Mouse (Mus musculus) induced T-regulatory cell, adult 2 months (primary cell): ENCODE results near the gene Hist2h4.
"Not testable (repeated sequence)": the region's sequence is repeated elsewhere in the genome, so short reads cannot be mapped to it uniquely, and the experiment has no call there.

Source experiments
- DNase-seq: peaks from one replicate; pipeline ENCODE4 v3.0.0-alpha.2; 2012; ENCODE audit warnings: low read depth

The Hist2h4 gene

DNA sequence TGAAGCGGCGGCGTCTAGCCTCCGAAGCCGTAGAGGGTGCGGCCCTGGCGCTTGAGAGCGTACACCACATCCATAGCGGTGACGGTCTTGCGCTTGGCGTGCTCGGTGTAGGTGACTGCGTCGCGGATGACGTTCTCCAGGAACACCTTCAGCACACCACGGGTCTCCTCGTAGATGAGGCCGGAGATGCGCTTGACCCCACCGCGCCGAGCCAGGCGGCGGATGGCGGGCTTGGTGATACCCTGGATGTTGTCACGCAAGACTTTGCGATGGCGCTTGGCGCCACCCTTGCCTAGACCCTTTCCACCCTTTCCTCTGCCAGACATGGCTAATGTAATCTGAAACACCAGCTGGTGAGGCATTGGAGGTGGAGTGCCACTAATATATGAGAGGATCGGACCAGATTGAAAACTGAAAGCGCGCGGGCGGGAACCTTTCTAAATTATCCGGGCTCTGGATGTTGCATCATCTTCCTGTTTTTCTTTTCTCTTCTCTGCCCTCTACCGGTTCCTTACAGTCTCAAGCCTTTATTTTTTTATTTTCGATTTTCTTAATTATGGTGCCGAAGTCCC, at the start of gene Hist2h4:
TSS of gene Hist2h4 (minus strand) at position 333 of the 572 bp plus-strand sequence.
- DNase-seq: peak; percentile 98

DNA sequence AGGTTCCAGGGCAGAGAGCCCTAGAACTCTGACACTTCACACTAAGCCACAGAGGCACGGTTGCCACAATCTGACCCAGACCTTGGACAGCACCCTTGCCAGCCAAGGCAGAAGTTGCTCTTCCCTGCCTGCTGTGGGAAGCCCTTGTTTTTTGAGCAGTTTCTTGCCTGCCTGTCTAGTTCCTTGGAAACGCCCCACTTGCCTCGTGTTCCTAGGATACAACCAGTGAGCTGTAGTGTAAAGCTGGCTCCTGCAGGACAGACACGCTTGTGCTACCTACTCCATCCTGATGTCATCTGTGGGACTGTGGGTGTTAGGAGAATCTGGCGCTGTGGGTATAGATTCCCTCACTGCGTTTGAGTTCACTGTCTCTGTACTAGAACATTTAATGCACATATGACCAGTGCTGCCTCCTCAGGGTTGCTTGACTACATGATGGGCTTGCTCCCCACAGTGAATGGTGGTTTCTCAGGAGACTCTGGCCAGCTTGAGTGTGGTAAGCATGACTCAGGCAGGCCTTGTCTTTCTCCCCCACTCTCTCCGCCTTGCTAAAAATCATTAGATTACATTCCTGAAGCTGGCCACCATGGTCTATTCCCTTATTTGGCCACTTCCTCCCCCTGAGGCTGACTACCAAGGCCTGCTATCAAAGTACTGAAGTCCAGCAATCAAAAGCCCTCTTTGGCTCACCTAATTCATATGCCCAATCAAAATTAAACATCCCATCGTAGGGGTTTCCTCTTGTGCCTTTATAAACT, 49.4 kb upstream of the Hist2h4 start:
- no peak for DNase-seq

DNA sequence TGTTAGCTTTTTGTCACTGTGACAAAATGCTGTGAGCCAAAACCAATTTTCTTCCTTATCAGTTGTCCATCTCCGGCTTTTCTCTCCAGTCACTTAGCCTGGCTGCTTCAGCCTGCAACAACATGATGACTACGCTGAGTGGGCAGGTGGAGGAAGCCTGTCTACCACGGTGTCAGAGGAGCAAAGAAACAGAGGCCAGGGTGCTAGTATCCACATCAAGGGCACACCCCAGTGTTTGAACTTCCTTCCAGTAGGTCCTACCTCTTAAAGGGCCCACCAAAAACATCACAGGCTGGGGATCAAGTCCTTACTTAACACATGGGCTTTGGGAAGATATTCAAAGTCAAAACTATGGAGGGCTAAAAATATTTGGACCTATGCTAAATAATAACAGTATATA, 46.3 kb upstream of the Hist2h4 start:
- DNase-seq: peak; percentile 30

DNA sequence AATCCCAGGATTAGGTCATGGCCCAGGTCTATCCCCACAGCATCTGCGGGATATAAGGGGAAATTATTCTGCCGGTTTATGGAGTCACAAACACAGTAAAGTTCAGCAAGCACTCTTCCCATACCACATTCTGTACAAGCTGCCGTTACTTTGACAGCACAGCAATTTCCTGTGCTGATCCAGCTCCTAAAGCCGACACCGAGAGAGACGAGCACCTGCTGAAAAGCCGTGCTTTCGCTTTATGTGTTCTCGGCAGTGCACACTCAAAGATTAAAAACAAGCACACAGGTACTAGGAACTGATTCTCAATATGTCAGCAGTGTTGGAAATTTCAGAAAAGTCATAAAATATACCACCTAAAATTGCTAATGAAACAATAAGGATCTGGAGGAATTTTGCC, 43.4 kb upstream of the Hist2h4 start:
- peak; percentile 52 for DNase-seq

DNA sequence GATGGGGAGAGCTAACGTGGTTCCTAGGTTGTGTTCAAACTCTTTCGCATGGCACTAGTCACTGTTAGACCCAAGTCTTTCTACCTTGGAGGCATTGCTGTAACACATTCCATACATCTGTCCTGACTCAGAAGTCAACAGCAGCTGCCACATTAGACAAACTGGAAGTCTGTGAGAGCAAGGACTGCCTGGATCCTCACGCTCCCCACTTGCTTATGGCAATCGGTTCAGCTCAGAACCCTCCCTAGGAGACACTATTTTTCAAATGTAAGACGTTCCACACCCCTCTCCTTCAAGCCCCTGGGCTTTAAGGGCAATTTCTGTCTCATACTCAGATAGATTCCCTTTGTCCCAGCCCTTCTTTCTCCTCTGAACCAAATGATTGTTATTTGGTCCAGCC, 39.0 kb upstream of the Hist2h4 start:
- no peak for DNase-seq

DNA sequence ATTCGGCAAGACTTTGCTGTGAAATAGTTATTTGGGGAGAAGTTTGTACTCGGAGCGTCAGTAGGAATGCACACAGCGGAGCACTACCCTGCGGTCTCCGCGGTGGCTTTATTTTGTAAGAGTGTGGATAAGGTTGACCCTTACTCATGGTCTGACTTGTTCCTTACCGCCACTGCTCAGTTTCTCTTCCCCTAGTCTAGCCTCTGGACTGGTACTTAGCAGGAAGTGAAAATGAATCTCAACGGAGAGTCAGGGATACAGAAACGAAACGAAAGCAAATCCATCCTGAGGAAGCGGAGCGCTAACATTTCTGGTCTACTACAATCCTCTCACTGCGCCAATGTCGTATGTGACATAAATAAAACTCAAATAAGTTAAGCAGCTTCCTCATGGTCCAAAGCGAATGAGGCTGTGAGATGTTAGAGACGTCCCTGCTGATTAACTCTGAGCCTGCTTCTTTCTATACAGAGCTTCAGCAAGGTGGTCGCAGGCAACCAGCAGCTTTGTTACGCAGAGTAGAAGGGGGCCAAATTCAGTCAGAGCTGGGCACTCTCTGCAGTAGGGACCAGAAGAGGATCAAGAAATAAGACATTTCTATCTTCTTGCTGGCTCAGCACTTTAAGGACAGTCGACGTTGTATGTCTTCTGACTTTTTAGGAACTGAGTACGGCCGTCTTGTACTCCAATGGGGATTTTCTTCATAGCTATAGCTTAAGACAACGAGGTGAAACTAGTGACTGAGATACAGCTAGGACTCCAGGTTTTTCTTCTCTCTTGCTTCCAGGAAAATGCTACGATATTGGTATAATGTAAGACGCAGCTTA, 37.8 kb upstream of the Hist2h4 start:
- peak; percentile 59 for DNase-seq

DNA sequence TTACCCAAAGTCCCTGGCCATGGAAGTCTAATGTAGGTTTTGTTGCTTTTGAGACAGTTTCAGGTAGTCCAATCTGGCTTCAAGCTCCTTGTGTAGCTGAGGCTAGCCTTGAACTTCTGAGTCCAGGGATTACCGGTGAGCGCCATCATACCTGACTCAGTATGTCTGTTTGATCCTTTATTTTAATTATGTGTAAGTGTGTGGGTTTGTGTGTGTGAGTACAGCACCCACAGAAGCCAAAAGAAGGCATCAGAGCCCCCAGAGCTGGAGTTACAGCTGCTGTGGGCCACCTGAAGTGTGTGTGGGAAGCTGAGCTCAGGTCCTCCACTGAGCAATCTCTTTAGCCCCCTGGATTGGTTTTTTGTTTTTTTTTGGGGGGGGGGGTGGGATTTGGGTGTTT, 36.5 kb upstream of the Hist2h4 start:
- no peak for DNase-seq

DNA sequence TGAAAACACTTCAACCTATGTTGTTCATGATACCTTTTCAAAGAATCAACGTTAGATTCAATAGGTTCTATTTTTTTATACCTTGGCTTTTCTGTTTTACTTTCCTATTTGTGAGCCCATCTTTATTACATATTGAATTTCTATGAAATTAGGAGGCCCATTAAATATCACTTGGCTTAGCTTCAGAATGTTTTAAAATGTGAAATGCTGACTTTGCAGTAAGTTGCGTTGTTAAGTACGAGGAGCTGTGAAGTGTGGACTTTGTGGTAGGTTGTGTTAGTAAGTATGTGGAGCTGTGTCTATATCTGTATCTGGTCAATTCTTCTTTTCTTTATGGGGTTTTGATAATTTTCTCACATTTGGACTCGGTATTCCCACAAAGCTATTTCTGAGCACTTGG, 35.2 kb upstream of the Hist2h4 start:
- no peak for DNase-seq

DNA sequence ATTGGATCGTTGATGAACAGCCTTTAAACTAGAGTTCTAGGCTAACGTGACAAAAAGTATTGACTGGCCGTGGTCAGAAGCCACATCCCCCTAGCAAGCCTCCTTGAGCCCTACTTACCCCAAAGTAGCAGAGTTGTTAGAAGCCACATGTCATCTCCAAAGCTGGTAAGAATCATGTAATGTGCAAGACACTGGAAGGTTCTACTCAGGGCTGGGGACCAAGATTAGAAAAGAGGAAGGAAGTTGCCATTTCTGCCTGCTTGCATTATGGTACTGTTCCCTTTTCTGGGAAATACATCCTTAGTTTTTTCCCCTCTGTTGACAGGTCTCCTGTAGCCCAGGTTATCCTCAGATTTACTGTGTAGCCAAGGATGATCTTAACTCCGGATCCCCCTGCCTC, 30.7 kb upstream of the Hist2h4 start, which contains the start of gene Fcgr1:
TSS of gene Fcgr1 (minus strand) at position 183 of the 400 bp plus-strand sequence.
- DNase-seq: no peak

DNA sequence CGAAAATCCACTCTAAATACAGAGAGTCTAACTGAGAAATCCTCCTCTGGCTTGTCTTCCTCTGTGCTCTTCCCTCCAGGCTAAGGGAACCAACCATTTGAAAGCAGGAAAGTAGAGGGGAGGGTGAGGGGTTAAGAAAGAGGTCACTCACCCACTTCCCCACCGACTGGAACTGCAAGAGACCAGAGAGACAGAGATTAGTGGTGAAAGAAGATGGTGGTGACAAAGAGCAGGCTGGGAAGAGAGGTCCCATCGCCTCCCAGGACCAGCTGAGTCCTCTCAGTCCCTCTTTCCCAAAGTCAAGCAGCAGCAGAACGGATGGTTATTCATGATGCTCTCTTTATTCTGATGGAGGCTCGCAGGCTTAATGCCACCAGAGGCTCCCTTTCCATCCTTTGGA, 30.3 kb upstream of the Hist2h4 start:
- DNase-seq: no peak

DNA sequence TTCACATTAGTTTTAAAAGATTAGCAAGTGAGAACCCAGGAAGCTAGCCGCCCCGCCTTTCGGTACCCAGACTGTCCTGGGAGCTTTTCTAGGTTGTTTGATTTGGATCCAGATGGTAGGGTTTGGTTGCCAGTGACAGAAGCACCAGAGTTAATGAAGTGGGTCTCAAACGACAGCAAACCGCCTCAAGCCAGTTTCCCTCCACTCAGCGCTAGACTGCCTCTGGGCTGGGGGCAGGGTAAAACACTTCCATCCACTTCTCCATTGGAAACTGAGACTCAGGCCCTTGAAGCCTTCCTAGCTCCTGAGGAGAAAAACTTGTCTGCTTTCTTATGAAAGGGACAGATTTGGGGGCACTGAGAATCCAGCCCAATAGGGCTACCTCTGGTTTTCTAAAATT, 29.5 kb upstream of the Hist2h4 start:
- DNase-seq: no peak

DNA sequence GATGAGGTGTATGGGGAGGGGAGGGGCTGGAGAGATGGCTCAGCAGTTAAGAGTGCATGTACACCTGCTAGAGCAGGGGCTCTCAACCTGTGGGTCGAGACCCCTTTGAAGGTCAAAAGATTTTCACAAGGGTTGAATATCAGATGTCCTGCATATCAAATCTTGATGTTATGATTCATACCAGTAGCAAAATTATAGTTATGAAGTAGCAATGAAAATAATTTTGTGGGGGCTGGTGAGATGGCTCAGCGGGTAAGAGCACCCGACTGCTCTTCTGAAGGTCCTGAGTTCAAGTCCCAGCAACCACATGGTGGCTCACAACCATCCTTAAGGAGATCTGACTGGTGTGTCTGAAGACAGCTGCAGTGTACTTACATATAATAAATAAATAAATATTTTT, 27.6 kb upstream of the Hist2h4 start:
- DNase-seq: not testable (repeated sequence)

DNA sequence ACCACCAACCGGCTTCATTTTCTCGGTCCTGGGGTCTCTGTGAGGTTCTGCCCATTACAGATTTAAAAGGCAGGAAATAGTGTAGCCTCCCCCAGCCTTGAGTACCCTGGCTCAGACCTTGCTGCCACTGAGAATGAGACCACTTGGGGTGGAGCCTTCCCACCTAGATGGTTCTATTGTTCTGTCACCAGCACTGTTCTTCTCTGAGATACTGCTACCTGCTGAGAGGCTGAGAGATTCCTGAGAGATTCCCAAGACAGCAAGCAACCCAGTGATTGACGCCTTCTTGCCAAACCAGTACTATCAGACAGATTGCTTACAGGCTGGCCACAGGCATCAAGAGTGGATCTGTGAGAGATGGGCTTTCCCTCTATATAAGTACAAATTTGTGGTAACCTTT, 26.1 kb upstream of the Hist2h4 start:
- DNase-seq: no peak

DNA sequence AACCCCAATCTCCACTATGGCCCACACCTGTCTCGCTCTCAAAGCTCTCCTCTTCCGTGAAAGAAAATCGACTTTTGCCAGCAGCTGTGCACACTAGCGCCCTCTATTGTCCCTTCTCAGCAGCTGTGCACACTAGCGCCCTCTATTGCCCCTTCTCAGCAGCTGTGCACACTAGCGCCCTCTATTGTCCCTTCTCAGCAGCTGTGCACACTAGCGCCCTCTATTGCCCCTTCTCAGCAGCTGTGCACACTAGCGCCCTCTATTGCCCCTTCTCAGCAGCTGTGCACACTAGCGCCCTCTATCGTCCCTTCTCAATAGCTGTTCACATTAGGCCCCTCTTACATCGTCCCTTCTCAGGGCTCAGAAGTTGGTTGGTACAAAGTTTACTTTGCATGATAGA, 24.2 kb upstream of the Hist2h4 start:
- DNase-seq: not testable (repeated sequence)

DNA sequence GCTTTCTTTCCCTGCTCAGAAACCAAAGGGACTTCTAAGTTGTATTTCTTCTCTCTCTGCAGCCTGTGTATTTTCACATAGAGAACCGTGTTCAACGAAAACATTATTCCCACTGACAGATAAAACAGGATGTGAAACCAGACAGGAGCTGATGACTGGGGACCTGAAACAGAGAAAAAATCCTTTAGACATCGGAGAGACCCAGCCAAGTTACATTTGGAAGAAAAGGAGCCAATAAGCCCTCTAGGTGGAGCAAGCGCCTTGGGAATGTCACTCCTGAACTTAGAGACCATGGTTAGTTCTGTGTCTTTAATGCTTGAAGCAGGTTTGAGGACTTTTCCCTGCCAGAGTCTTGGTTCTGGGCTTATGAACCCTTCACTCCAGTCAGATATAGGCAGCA, 21.3 kb upstream of the Hist2h4 start:
- no peak for DNase-seq

DNA sequence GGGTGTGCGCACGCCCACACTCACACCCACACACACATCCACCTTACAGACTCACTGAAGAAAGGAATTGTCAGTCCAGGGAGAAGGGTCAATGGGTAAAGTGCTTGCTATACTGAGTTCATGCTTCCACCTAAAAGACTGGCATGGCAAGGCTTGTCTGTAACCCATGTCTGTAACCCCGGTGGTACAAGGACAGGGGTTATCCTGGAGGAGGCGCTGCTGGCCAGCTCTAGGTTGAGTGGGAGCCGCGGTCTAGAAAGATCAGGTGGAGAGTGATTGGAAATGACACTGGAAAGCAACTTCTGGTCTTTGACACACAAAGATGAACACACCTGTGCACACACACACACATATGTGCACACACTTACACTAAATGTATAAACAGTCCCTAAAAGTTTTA, 17.5 kb upstream of the Hist2h4 start:
- DNase-seq: no peak

DNA sequence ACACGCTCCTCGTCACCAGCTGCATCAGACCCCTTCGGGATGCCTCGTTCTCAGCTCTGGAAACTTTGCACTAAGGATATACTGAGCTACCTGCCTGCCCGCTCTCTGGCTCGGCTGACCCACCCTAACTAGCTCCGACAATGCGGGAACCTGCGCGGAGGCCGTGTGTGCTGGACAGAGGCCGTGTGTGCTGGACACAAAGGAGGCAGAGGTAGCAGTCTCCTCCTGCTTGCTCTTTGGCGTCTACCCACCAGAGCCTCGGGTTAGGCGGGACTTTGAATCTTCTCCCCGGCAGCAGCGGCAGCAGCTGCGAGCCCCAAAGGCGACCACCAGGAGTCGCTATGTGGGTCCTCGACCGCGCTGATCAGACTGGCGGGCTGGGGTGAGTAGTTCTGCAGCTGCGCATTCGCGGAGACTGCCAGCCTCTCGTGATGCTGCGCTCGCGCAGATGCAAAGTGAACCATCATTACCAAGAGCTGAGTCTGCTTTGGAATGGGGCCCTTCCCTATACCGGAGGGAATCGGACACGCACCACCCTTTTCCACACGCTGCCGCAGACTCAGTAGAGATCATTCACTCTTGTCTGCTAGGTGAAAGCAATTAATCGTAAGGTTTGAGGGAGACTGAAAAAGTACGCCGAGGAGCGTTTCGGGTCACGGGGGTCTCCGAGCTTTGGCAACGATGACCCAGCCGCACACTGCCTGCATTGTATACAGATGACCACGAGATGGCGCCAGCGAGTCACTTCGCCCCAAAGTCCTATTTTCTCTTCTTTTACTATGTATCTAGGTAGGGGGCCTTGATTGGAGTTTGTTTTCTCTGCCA, 14.9 kb upstream of the Hist2h4 start:
- peak; percentile 93 for DNase-seq

DNA sequence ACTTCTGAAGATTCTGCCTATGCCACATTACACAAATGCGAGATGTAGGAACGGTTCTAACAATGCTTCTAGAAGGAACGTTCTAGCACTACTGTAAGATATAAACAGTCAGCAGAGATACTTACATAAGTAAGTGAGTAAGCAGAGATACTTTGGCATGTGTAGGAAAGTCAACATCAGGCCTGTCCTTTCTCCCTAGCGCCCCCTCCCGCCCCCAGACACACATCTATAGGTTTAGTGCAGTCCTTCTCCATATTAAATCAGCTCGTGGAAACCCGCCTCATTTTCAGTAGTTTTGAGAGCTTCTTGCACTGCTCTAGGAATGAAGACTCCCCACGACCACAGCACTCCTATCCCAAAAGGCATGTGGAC, 14.3 kb upstream of the Hist2h4 start:
- peak; percentile 81 for DNase-seq

DNA sequence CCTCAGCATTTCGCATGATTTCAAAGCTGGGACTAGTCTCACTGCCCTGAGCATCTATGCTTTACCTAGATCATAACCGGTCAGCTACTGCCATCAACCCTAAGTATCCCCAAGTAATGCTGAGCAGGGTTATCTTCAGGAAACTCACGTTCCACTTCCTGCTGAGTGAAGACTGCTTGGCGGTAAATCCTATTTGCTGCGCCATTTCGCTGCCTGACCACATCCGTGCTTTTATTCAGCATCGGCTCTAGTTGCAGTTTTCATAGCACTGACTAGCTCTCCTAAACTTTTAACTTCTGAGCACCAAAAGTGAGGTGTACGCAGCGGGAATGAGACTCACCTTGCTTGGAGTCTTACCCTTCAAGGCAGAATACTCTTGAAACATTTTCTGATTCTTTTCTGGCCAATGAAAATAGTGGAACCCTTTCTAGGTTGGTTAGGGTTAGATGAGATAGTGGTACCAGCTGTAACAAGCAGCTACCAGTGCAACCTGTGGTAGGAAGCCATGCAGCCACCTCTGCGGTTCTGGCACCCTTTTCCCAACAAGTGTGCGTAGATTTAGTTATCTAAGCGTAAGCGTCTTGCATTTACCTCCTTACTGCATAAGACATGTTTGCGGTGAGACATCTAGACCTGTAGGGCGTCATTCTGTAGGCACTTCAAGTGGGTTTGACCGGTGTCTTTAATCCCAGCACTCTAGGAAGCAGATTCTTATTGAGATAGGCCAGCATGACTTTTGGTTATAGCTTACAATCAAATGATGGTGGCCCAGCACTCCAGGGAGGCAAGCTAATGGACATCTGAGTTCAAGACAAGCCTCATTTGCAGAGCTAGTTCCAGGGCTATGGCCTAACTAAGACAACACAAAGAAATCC, 10.7 kb upstream of the Hist2h4 start:
- peak; percentile 83 for DNase-seq

DNA sequence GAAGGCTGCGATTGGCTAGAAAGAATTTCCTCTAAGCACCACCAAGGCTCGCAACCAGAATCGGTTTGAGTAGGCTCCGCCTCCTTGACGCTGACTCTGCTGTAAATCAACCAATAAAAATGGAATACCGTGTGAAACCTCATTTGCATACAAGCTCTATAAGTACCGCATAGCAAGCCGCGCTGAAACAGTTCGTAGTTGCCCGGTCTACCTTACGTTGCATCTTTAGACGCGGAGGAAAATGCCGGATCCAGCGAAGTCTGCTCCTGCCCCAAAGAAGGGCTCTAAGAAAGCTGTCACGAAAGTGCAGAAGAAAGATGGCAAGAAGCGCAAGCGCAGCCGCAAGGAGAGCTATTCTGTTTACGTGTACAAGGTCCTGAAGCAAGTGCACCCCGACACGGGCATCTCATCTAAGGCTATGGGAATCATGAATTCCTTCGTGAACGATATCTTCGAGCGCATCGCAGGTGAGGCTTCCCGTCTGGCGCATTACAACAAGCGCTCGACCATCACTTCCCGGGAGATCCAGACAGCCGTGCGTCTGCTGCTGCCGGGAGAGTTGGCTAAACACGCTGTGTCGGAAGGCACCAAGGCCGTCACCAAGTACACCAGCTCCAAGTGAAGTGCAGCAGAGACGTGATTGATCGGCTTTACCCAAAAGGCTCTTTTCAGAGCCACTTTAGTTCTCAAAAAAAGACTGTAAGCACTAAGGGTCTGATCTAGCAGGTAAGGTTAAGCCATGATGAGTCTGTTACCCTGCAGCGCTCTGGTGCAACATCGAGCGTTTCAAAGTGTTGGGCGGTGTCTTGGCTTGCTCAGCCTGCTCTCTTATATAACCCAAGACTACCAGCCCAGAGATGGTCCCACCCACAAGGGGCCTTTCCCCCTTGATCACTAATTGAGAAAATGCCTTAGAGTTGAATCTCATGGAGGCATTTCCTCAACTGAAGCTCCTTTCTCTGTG, 6.7 kb upstream of the Hist2h4 start, which contains the start of gene Hist2h2bb:
TSS of gene Hist2h2bb (plus strand) at position 242 of the 964 bp plus-strand sequence.
- peak; percentile 98 for DNase-seq
